Mouse (Mus musculus) hindbrain, postnatal 0 days (tissue): ENCODE data around the gene Hmx3. TPM values are rescaled to one million over a fixed set of nuclear protein-coding genes. Genes with fewer than 3 reads are reported as not detected.

Experiments used
- ATAC-seq: fragments of 200-750 bp; cut with Nextera tagmentation; 2 replicates; pipeline ENCODE4 v1.8.0; 2017; ENCODE audit warnings: mild to moderate bottlenecking, moderate TSS enrichment, moderate library complexity
- DNase-seq: peaks from one replicate; pipeline ENCODE4 v3.0.0-alpha.2; 2015; ENCODE audit warnings: low spot score
- H3K27ac ChIP-seq: fragments of 300-500 bp; sonication (generic); 2 replicates; pipeline ENCODE4 v1.5.1; 2014; ENCODE audit warnings: mild to moderate bottlenecking
- H3K27me3 ChIP-seq: fragments of 300-500 bp; sonication (generic); 2 replicates; pipeline ENCODE4 v1.6.1; 2014; ENCODE audit warnings: low read length, mixed read lengths; ENCODE audit not compliant: insufficient read depth
- H3K36me3 ChIP-seq: fragments of 300-500 bp; sonication (generic); 2 replicates; pipeline ENCODE4 v1.6.1; 2014; ENCODE audit warnings: low read length, mixed read lengths; ENCODE audit not compliant: insufficient read depth
- H3K4me1 ChIP-seq: fragments of 300-500 bp; sonication (generic); 2 replicates; pipeline ENCODE4 v1.6.1; 2014; ENCODE audit warnings: antibody characterized with exemption, low read length, mixed read lengths; ENCODE audit not compliant: insufficient read depth
- H3K4me2 ChIP-seq: fragments of 300-500 bp; sonication (generic); 2 replicates; pipeline ENCODE4 v1.6.1; 2014; ENCODE audit warnings: low read depth, mild to moderate bottlenecking, low read length, moderate library complexity, mixed read lengths
- H3K4me3 ChIP-seq: fragments of 300-500 bp; sonication (generic); 2 replicates; pipeline ENCODE4 v1.5.1; 2014; ENCODE audit warnings: low read length
- H3K9ac ChIP-seq: fragments of 300-500 bp; sonication (generic); replicated peaks from 2 replicates; pipeline ENCODE4 v1.6.1; 2014; ENCODE audit warnings: mild to moderate bottlenecking, low read length, moderate library complexity, mixed read lengths
- H3K9me3 ChIP-seq: fragments of 300-500 bp; sonication (generic); 2 replicates; pipeline ENCODE4 v1.6.1; 2016; ENCODE audit warnings: low read length, mixed read lengths
- CTCF ChIP-seq: IDR thresholded peaks from 2 replicates; pipeline ENCODE4 v1.5.1; 2016; ENCODE audit warnings: antibody characterized with exemption, control low read depth, low read depth
- WGBS: fragments of 180-500 bp; shearing (Covaris S2); extraction: QIAGEN DNeasy Blood & Tissue Kit; methylation state at CpG from one replicate; pipeline ENCODE4 v1.1.7; 2014; 5-methylcytosine and 5-hydroxymethylcytosine counted together
- polyA plus RNA-seq: library from polyadenylated mRNA; unstranded; fragments of >200 nt; fragmentation: Nextera tagmentation; extraction: Ambion mirVana; gene quantifications from 2 replicates; pipeline ENCODE4 v1.2.1, GENCODE M21; 2015
- total RNA-seq: library from RNA; depleted of rRNA; stranded (reverse); fragments of >200 nt; gene quantifications from 2 replicates; pipeline ENCODE4 v1.2.3, GENCODE M21; 2014; rRNA removed

Hmx3 gene
- 2.0 and 3.2 TPM in 2 replicates for total RNA-seq
- polyA plus RNA-seq = 1.2 and 1.5 TPM in 2 replicates

GRCm38 (mm10) chr7:131542115-131542871 is at the start of gene Hmx3:
Hmx3 (plus strand) TSS chr7:131542867.
- ATAC-seq (peak; percentile 31; the same call in 1 of the 2 replicates), DNase-seq (peak; percentile 23)
- Histone ChIP-seq H3K27me3 (peaks cover 80% of the 10 kb centered on the region), H3K36me3 (no peaks in the 10 kb centered on the region), H3K4me2 (peak within 1 kb of the TSS; percentile 50), H3K4me3 (peak within 1 kb of the TSS; percentile 26), H3K27ac (no peak within 1 kb of the TSS), H3K9me3 (no peaks in the 10 kb centered on the region), H3K9ac (no peak within 1 kb of the TSS), H3K4me1 (no peaks in the 10 kb centered on the region)
- under 1% methylated on average over 64 of the region's 65 CpGs for WGBS
- no peak for TF ChIP-seq CTCF

GRCm38 (mm10) chr7:131503739-131504138 is 38.9 kb upstream of the Hmx3 start:
- DNase-seq (no peak), ATAC-seq (no peak)
- Histone ChIP-seq H3K4me1 (no peaks in the 10 kb centered on the region), H3K27ac (no peak overlapping the region), H3K4me3 (no peak overlapping the region), H3K9me3 (no peaks in the 10 kb centered on the region), H3K4me2 (no peak overlapping the region), H3K27me3 (no peaks in the 10 kb centered on the region), H3K9ac (no peak overlapping the region), H3K36me3 (no peaks in the 10 kb centered on the region)
- 71% methylated on average over 2 of the region's 2 CpGs for WGBS
- TF ChIP-seq CTCF = no peak

DNA sequence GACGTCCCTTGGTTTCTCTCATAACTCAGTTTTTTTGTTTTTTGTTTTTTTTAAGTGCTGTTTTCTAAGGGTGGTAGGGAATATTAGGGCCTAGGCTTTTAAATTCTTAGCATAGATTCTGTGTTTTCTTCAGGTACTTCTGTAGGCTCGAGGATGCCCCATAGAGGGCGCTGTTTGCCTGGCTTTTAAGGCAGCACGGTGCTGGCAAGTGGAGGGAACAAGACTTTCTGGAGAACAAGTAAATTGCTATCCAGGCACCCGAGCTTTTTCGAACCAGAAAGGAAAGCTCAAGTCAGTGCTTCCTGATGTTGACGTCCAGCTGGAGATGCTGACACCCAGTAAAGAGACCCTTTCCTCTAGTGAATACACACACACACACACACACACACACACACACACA is 2.7 kb upstream of the Hmx3 start:
- Histone ChIP-seq H3K4me3 (no peak overlapping the region), H3K4me2 (no peak overlapping the region), H3K27me3 (peaks cover 60% of the 10 kb centered on the region), H3K36me3 (no peaks in the 10 kb centered on the region), H3K27ac (no peak overlapping the region), H3K9me3 (no peaks in the 10 kb centered on the region), H3K9ac (no peak overlapping the region), H3K4me1 (no peaks in the 10 kb centered on the region)
- TF ChIP-seq CTCF = peak; percentile 88
- DNase-seq = peak; percentile 93
- 0 out of 2 replicates have a peak, but pooled peaks have one; percentile 49 for ATAC-seq
- WGBS = 1% methylated on average over 7 of the region's 7 CpGs

- ATAC-seq = no peak
- Histone ChIP-seq H3K9me3 (no peaks in the 10 kb centered on the region), H3K9ac (no peak overlapping the region), H3K4me3 (peak overlapping the region; percentile 26), H3K4me1 (no peaks in the 10 kb centered on the region), H3K36me3 (no peaks in the 10 kb centered on the region), H3K27ac (no peak overlapping the region), H3K4me2 (peak overlapping the region; percentile 50), H3K27me3 (peaks cover 75% of the 10 kb centered on the region)
- WGBS = 2% methylated on average over 41 of the region's 41 CpGs
- no peak for TF ChIP-seq CTCF
- no peak for DNase-seq
Observed at GRCm38 (mm10) chr7:131541184-131542114, 1.2 kb upstream of the Hmx3 start.

GRCm38 (mm10) chr7:131542872-131543622 is 380 bp downstream of the Hmx3 start:
- no peaks in the 10 kb centered on the region for H3K36me3 ChIP-seq
- no peak for ATAC-seq
- no peaks in the 10 kb centered on the region for H3K4me1 ChIP-seq
- peak overlapping the region; percentile 50 for H3K4me2 ChIP-seq
- H3K4me3 ChIP-seq = peak overlapping the region; percentile 26
- H3K27me3 ChIP-seq = peaks cover 81% of the 10 kb centered on the region
- H3K9ac ChIP-seq = no peak overlapping the region
- no peak for TF ChIP-seq CTCF
- H3K9me3 ChIP-seq = no peaks in the 10 kb centered on the region
- no peak for DNase-seq
- 3% methylated on average over 60 of the region's 71 CpGs for WGBS
- no peak overlapping the region for H3K27ac ChIP-seq
